Mouse (Mus musculus) stomach, embryonic 14.5 days (tissue): Measurements from ENCODE around the gene Zbtb22. TPM values are rescaled to one million over a fixed set of nuclear protein-coding genes. Genes with fewer than 3 reads are reported as not detected.
A peak's percentile ranks its signal among the peaks of the same experiment; 100 is the strongest.

Experiments
- ATAC-seq: fragments of 200-750 bp; cut with Nextera tagmentation; 2 replicates; pipeline ENCODE4 v1.8.0; 2017; ENCODE audit warnings: low read depth, moderate TSS enrichment; ENCODE audit not compliant: insufficient number of reproducible peaks, insufficient read depth, low FRiP score
- H3K27ac ChIP-seq: fragments of 300-500 bp; sonication (generic); 2 replicates; pipeline ENCODE4 v1.5.1; 2014; ENCODE audit warnings: mild to moderate bottlenecking, low read length, moderate library complexity, mixed read lengths
- H3K27me3 ChIP-seq: fragments of 300-500 bp; sonication (generic); 2 replicates; pipeline ENCODE4 v1.6.1; 2014; ENCODE audit warnings: low read length, control low read depth, mixed read lengths; ENCODE audit not compliant: control insufficient read depth, insufficient read depth
- H3K36me3 ChIP-seq: fragments of 300-500 bp; sonication (generic); 2 replicates; pipeline ENCODE4 v1.6.1; 2014; ENCODE audit warnings: mild to moderate bottlenecking, control low read depth, low read length, moderate library complexity, mixed read lengths; ENCODE audit not compliant: control insufficient read depth, insufficient read depth
- H3K4me1 ChIP-seq: fragments of 300-500 bp; sonication (generic); 2 replicates; pipeline ENCODE4 v1.6.1; 2014; ENCODE audit warnings: low read length, control low read depth, mixed read lengths; ENCODE audit not compliant: control insufficient read depth, insufficient read depth
- H3K4me2 ChIP-seq: fragments of 300-500 bp; sonication (generic); replicated peaks from 2 replicates; pipeline ENCODE4 v1.6.1; 2014; ENCODE audit warnings: low read depth, low read length, control low read depth
- H3K4me3 ChIP-seq: fragments of 300-500 bp; sonication (generic); 2 replicates; pipeline ENCODE4 v1.5.1; 2014; ENCODE audit warnings: low read depth, low read length, control low read depth
- H3K9ac ChIP-seq: fragments of 300-500 bp; sonication (generic); replicated peaks from 2 replicates; pipeline ENCODE4 v1.6.1; 2014; ENCODE audit warnings: low read depth, mild to moderate bottlenecking, control low read depth, low read length, moderate library complexity, mixed read lengths
- H3K9me3 ChIP-seq: fragments of 300-500 bp; sonication (generic); 2 replicates; pipeline ENCODE4 v1.6.1; 2016; ENCODE audit warnings: low read depth, low read length, control low read depth; ENCODE audit not compliant: control insufficient read depth
- WGBS: fragments of 180-500 bp; shearing (Covaris S2); extraction: QIAGEN DNeasy Blood & Tissue Kit; methylation state at CpG from one replicate; pipeline ENCODE4 v1.1.7; 2014; 5-methylcytosine and 5-hydroxymethylcytosine counted together
- polyA plus RNA-seq: library from polyadenylated mRNA; unstranded; fragments of >200 nt; fragmentation: Nextera tagmentation; extraction: Ambion mirVana; gene quantifications from 2 replicates; pipeline ENCODE4 v1.2.1, GENCODE M21; 2014

The Zbtb22 gene
- polyA plus RNA-seq, 1 experiment from 2014 or later, result 9.4 TPM

GRCm38 (mm10) chr17:33924577-33925283, 9.0 kb downstream of the Zbtb22 start:
- no peak for ATAC-seq
- H3K27ac ChIP-seq, result no peak overlapping the region
- 86% methylated on average over 10 of the region's 10 CpGs for WGBS

GRCm38 (mm10) chr17:33925406-33926116, 9.9 kb downstream of the Zbtb22 start:
- H3K9ac ChIP-seq, result no peak overlapping the region
- H3K4me2 ChIP-seq, result no peak overlapping the region
- no peak overlapping the region for H3K4me3 ChIP-seq
- no peaks in the 10 kb centered on the region for H3K9me3 ChIP-seq
- H3K27me3 ChIP-seq, result no peaks in the 10 kb centered on the region
- peaks cover 4% of the 10 kb centered on the region for H3K4me1 ChIP-seq
- H3K27ac ChIP-seq, result no peak overlapping the region
- ATAC-seq, result no peak
- 83% methylated on average over 21 of the region's 21 CpGs for WGBS
- 0 out of 2 replicates have a peak, but pooled peaks cover 3% of the 10 kb centered on the region for H3K36me3 ChIP-seq

More at GRCm38 (mm10) chr17:33924577-33925283, 9.0 kb downstream of the Zbtb22 start:
- no peak overlapping the region for H3K4me3 ChIP-seq
- H3K36me3 ChIP-seq, result 0 out of 2 replicates have a peak, but pooled peaks cover 3% of the 10 kb centered on the region
- no peak overlapping the region for H3K4me2 ChIP-seq
- H3K9me3 ChIP-seq, result no peaks in the 10 kb centered on the region
- H3K4me1 ChIP-seq, result peaks cover 4% of the 10 kb centered on the region
- H3K9ac ChIP-seq, result no peak overlapping the region
- no peaks in the 10 kb centered on the region for H3K27me3 ChIP-seq

GRCm38 (mm10) chr17:33926207-33926932, 10.7 kb downstream of the Zbtb22 start:
- ATAC-seq, result no peak
- Histone ChIP-seq H3K4me1 (peaks cover 11% of the 10 kb centered on the region), H3K9ac (no peak overlapping the region), H3K27me3 (no peaks in the 10 kb centered on the region), H3K4me2 (no peak overlapping the region), H3K36me3 (0 out of 2 replicates have a peak, but pooled peaks cover 3% of the 10 kb centered on the region), H3K9me3 (no peaks in the 10 kb centered on the region), H3K4me3 (no peak overlapping the region), H3K27ac (no peak overlapping the region)
- 79% methylated on average over 17 of the region's 17 CpGs for WGBS

DNA sequence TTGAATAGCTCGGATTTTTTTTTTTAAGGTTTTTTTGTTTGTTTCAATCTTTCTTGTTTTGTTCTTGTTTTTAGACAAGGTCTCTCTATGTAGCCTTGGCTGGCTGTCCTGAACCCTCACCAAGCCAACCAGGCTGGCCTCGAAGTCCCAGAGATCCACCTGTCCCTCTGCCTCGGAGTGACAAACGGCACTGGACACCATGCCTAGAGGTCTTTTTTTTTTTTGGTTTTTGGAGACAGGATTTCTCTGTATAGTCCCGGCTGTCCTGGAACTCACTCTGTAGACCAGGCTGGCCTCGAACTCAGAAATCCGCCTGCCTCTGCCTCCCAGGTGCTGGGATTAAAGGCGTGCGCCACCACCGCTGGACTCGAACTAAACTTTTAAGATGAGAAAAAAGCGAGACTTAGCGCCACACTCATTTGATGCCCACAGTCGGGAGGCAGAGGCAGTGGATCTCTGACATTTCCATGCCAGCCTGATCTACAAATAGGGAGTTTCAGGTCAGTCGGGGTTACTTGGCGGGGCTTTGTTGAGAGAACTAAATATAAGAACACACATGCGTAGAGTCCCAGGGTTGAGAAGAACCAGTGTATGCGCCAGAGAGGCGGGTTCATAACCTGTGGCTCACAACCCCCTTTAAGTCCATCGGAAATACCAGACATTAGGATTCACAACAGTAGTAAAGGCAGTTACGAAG, 12.7 kb downstream of the Zbtb22 start:
- Histone ChIP-seq H3K4me2 (peak overlapping the region; percentile 98), H3K36me3 (peaks cover 4% of the 10 kb centered on the region), H3K27ac (no peak overlapping the region), H3K4me1 (peaks cover 12% of the 10 kb centered on the region), H3K4me3 (peak overlapping the region; percentile 94), H3K27me3 (no peaks in the 10 kb centered on the region), H3K9me3 (no peaks in the 10 kb centered on the region), H3K9ac (peak overlapping the region; percentile 77)
- no peak for ATAC-seq
- WGBS, result 61% methylated on average over 21 of the region's 21 CpGs

GRCm38 (mm10) chr17:33929371-33930279, 13.9 kb downstream of the Zbtb22 start, which contains the start of gene Rgl2:
Gene Rgl2, plus strand, starts transcription at chr17:33929543.
- Histone ChIP-seq H3K9me3 (no peaks in the 10 kb centered on the region), H3K4me3 (peak within 1 kb of the TSS; percentile 94), H3K4me1 (peaks cover 12% of the 10 kb centered on the region), H3K36me3 (peaks cover 7% of the 10 kb centered on the region), H3K4me2 (peak within 1 kb of the TSS; percentile 98), H3K9ac (peak within 1 kb of the TSS; percentile 87), H3K27me3 (no peaks in the 10 kb centered on the region), H3K27ac (peak within 1 kb of the TSS; percentile 95)
- WGBS, result under 1% methylated on average over 71 of the region's 80 CpGs
- peak; percentile 84 for ATAC-seq

- H3K9ac ChIP-seq, result peak overlapping the region; percentile 87
- peaks cover 7% of the 10 kb centered on the region for H3K36me3 ChIP-seq
- H3K27me3 ChIP-seq, result no peaks in the 10 kb centered on the region
- peaks cover 12% of the 10 kb centered on the region for H3K4me1 ChIP-seq
- peak overlapping the region; percentile 95 for H3K27ac ChIP-seq
- ATAC-seq, result 0 out of 2 replicates have a peak, but pooled peaks have one; percentile 14
- H3K9me3 ChIP-seq, result no peaks in the 10 kb centered on the region
- peak overlapping the region; percentile 98 for H3K4me2 ChIP-seq
- WGBS, result 1% methylated on average over 44 of the region's 45 CpGs
- peak overlapping the region; percentile 94 for H3K4me3 ChIP-seq
Observed at GRCm38 (mm10) chr17:33930280-33931158, 14.8 kb downstream of the Zbtb22 start.
